Mouse (Mus musculus) embryonic fibroblast, embryonic 13.5 days (primary cell): ENCODE data around the gene Sdk1. TPM values are rescaled to one million over a fixed set of nuclear protein-coding genes. Genes with fewer than 3 reads are reported as not detected.

Experiments used
- H3K27ac ChIP-seq: 2 replicates; pipeline ENCODE4 v1.5.1; 2012; ENCODE audit warnings: low read length, control low read depth, inconsistent platforms; ENCODE audit not compliant: insufficient read depth
- H3K4me1 ChIP-seq: 2 replicates; pipeline ENCODE4 v1.6.1; 2011; ENCODE audit warnings: low read length; ENCODE audit not compliant: control insufficient read depth, insufficient read depth
- H3K4me3 ChIP-seq: 2 replicates; pipeline ENCODE4 v1.5.1; 2011; ENCODE audit warnings: mild to moderate bottlenecking, control low read depth, low read length; ENCODE audit not compliant: insufficient read depth
- CTCF ChIP-seq: IDR thresholded peaks from 2 replicates; pipeline ENCODE4 v1.5.1; 2011; ENCODE audit warnings: mild to moderate bottlenecking, control low read depth, low read length, moderate library complexity, borderline replicate concordance; ENCODE audit not compliant: insufficient read depth
- POLR2A ChIP-seq: IDR thresholded peaks from 2 replicates; pipeline ENCODE4 v1.6.1; 2011; ENCODE audit warnings: low read depth, mild to moderate bottlenecking, control low read depth, low read length, moderate library complexity
- polyA plus RNA-seq: library from polyadenylated mRNA; stranded (reverse); fragments of >200 nt; gene quantifications from 2 replicates; pipeline ENCODE4 v1.2.4, GENCODE M21; 2011; ENCODE audit warnings: low read depth; ENCODE audit not compliant: missing spikeins, insufficient read length

The Sdk1 gene
- 5.0 and 6.7 TPM in 2 replicates for polyA plus RNA-seq

DNA sequence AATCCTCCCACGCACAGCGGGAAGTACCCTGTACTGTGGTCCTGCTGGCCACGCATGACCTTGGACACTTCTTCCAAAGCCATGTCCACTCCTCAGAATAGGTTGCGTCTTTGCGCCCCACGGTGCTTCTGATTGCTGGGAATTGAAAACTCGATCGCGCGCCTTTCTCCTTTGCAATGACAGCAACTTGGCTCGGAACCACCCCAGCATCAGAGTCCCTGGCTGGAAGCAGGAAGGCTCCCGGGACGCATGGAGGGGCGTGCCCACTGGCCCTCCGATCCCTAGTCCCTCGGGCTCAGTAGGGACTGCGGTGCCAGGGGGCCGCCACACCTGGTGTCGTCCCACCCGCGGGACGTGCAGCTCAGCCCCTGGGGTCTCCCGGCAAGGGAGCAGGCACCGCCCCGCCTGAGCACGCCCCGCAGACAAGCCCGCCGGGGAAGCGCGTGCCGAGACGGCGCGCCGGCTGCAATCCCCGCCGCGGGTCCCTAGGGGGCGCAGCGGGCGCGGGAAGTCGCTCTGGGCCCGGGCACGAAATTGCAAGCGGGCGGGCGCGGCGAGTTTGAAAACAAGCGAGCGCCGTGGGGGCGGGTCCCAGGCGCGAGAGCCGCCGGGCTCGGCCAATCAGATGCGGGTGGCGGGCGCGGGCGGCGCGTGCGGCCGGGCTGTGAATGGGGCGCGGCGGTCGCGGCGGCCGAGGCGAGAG lies at the start of gene Sdk1:
TSS of gene Sdk1 (plus strand) at position 650 of the 703 bp plus-strand sequence.
- no peak within 1 kb of the TSS for H3K27ac ChIP-seq
- peaks cover 8% of the 10 kb centered on the region; the same call in 1 of the 2 replicates for H3K4me1 ChIP-seq
- H3K4me3 ChIP-seq, result peak within 1 kb of the TSS; percentile 58
- no peak for TF ChIP-seq CTCF
- no peak for TF ChIP-seq POLR2A

DNA sequence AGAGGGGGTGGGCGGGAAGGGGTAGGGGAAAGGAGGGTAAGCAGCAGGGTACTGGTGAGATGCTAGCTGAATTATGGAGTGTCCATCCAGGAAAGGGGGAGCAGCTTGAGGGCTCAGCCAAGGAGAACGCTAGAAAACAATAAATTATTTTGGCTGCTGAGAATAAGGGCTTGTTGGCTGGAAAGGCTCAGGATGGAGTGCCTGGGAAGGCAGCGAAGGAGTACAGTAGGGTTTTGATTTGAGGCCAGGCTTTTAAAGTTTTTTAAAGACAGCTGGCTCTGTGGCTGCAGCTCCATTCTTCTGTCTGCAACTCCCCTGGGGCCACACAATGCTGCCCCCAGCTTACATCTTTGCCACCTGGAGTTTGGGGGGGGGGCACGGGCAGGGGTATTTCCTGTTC lies 44.0 kb upstream of the Sdk1 start:
- TF ChIP-seq CTCF, result no peak
- TF ChIP-seq POLR2A, result no peak
- Histone ChIP-seq H3K4me1 (peaks cover 3% of the 10 kb centered on the region), H3K27ac (no peak overlapping the region), H3K4me3 (no peak overlapping the region)

DNA sequence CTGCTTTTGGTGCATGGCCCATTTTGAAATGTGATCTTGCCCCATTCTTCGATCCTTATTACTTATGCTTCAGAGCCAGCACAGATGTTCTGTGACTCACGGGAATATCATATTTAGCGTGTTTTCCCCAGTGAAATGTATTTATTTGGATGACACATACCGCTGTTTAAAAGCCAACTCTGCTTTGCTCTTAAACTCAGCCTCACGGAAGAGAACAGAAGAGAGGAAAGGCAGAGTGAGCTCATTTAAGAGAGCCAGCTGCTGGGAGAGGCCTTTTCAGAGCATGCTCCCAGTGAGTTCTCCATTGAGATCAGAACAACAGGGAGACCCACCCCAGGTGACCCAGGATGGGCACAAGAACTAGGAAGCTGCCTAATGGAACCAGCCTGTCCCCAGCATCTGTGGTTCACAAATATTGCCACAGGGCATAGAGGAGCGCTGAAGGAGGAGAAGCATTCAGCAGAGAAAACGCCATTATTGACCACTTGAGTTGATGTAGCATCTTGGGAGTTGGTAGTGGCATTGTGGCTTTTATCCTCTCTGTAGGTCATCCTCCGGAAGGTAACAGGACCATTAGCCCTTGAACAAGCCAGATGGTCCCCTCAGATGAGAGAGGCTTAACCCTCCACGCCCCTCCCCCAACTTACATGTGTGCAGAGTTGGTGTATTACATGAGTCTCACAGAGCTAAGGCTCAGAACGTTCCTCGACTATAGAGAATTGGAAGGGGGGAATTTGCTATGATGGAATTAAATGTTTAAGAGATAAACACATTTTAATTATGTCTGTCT lies 38.8 kb upstream of the Sdk1 start:
- Histone ChIP-seq H3K4me1 (peaks cover 10% of the 10 kb centered on the region), H3K27ac (peak overlapping the region; percentile 84), H3K4me3 (no peak overlapping the region)
- TF ChIP-seq POLR2A (no peak), CTCF (no peak)

DNA sequence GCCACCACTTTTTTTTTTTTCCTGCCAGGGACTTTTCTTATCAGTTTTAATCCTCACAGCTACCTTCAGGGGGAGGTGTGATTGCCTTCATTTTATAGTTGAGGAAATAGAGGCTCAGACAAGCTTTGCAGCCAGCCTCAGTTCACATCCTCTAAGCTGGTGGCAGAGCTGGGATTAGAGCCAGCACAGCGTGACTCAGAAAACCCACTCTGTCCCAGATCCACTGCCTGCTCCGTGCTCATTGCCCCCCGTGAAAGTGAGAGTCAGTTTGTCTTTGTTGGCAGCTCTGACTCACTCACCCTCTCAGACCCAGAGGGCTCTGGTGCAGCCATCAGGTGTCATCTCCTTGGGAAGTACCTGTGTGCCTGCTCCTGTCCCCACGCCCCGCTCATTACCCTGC lies 34.2 kb upstream of the Sdk1 start:
- TF ChIP-seq POLR2A (no peak), CTCF (no peak)
- H3K4me3 ChIP-seq, result no peak overlapping the region
- H3K4me1 ChIP-seq, result peaks cover 8% of the 10 kb centered on the region; the same call in 1 of the 2 replicates
- no peak overlapping the region for H3K27ac ChIP-seq

DNA sequence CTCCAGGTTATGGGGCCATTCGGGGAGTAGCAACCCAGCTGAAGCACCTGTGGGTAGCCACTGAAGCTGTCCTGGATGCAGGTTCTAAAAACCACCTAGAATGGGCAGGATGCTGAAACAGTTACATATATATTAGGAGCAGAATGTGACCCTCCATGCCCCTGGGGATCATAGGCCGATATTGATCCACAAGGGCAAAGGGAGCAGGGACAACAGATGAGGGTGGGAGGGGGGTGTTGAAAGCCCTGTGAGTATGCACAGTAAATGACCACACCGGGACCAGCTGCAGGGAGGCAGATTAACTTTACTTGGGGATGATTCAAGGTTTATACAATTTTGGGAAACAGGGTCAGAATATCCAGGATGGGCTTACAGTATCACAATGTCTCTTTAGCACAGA lies 16.0 kb upstream of the Sdk1 start:
- TF ChIP-seq CTCF (no peak), POLR2A (no peak)
- Histone ChIP-seq H3K4me3 (no peak overlapping the region), H3K27ac (no peak overlapping the region), H3K4me1 (no peaks in the 10 kb centered on the region)

DNA sequence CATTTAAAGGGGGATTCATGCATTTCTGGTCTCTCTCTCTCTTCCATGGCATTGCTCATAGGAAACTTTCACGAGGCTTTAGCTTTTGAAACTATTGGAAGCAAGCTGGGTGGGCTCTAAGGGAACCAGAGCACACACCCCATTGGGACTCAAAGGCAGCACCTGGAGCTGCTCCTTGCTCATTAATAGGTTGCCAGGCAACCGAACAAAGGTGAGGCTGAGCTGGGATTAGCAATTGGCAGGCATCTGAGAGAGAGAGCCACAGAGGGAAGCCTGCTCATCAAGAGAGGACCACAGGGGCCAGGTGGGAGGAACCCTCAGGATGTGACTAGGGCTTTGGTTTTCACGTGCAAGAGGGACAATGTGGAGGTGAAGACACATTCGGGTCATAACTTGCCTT lies 7.0 kb upstream of the Sdk1 start:
- Histone ChIP-seq H3K27ac (no peak overlapping the region), H3K4me1 (no peaks in the 10 kb centered on the region), H3K4me3 (no peak overlapping the region)
- TF ChIP-seq POLR2A (no peak), CTCF (no peak)

DNA sequence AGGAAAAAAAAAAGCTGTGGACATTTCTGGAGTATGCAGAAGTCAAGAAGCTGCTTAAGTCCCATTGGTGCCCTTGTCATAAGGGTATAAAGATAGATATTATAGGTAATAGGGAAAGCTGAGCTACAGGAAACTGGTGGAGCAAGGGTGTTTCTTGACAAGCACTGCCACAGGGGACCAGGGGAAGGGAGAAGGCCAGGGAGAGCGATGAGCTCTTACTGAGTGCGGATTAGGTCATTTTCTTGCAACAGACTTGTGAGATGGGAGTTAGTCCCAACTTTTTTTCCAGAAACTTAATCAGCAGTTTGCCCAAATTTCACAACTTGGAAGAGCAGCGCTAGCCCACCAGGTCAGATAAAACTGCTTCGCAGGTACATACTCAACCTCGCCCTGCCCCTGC lies 1.9 kb upstream of the Sdk1 start:
- TF ChIP-seq CTCF (no peak), POLR2A (no peak)
- no peak overlapping the region for H3K4me3 ChIP-seq
- H3K4me1 ChIP-seq, result peaks cover 8% of the 10 kb centered on the region; the same call in 1 of the 2 replicates
- H3K27ac ChIP-seq, result no peak overlapping the region

DNA sequence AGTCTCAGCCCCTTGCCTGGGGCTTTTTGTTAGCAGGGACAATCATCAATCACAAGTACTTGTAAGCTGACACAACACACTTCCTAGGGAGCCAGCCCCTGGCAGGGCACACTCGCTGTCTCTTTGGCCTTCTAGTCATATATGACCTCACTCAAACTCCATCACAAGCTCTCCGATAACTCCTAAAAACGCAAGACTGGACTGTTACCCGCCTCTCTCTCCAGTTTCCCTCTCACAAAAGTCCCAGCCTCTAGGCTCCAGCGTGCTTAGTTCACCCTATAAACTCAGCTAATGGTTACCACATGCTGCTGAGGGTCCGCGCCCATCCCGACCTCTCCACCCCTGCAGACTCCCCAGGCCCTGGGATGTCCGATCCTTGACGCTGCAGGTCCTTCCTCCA lies 849 bp upstream of the Sdk1 start:
- TF ChIP-seq POLR2A (no peak), CTCF (no peak)
- Histone ChIP-seq H3K4me3 (peak overlapping the region; percentile 56), H3K27ac (no peak overlapping the region), H3K4me1 (peaks cover 8% of the 10 kb centered on the region; the same call in 1 of the 2 replicates)

DNA sequence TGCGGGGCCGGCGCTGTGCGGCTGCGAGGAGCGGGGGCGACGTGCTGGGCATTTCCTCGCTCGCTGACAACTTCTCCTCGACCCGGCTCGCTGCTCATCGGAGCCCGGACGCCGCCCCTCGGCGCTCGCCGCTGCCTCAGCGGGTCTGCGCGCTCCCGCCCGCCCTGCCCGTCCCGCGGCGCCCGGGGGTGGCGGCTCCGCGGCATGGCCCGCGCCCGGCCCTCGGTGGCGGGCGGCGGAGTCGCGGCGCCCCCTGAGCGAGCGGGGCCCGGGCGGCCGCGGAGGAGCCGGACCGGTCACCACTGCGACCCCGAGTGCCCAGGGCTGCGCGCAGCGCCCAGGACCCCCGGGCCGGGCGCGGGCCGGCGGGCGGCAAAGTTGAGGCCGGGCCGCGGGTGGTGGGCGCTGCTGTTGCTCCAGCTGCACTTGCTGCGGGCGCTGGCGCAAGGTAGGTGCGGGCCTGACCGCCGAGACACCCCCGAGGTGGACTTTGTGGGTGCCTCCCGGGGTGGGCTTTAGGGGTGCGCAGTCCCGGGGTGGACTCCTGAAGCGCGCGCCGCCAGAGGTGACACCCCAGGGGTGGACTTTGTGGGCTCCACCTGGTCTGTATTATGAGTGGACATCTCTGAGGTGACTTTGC lies 475 bp downstream of the Sdk1 start:
- TF ChIP-seq CTCF, result no peak
- no peak for TF ChIP-seq POLR2A
- Histone ChIP-seq H3K27ac (no peak overlapping the region), H3K4me3 (peak overlapping the region; percentile 58), H3K4me1 (peaks cover 8% of the 10 kb centered on the region; the same call in 1 of the 2 replicates)
